Mouse (Mus musculus) midbrain, postnatal 0 days (tissue): Measurements from ENCODE around the gene Olfr652. TPM values are rescaled to one million over a fixed set of nuclear protein-coding genes. Genes with fewer than 3 reads are reported as not detected.
A peak's percentile ranks its signal among the peaks of the same experiment; 100 is the strongest.

Experiments used
- ATAC-seq: fragments of 200-750 bp; cut with Nextera tagmentation; 2 replicates; pipeline ENCODE4 v1.8.0; 2017; ENCODE audit warnings: moderate number of reproducible peaks, mild to moderate bottlenecking, moderate TSS enrichment, moderate library complexity; ENCODE audit not compliant: low FRiP score
- DNase-seq: peaks from one replicate; pipeline ENCODE4 v3.0.0-alpha.2; 2015; ENCODE audit warnings: low spot score
- H3K27ac ChIP-seq: fragments of 300-500 bp; sonication (generic); 2 replicates; pipeline ENCODE4 v1.5.1; 2014; ENCODE audit warnings: low read depth, mild to moderate bottlenecking, low read length, mixed read lengths
- H3K27me3 ChIP-seq: fragments of 300-500 bp; sonication (generic); 2 replicates; pipeline ENCODE4 v1.6.1; 2014; ENCODE audit warnings: low read length, control low read depth, mixed read lengths; ENCODE audit not compliant: insufficient read depth
- H3K36me3 ChIP-seq: fragments of 300-500 bp; sonication (generic); 2 replicates; pipeline ENCODE4 v1.6.1; 2014; ENCODE audit warnings: low read length, control low read depth, mixed read lengths; ENCODE audit not compliant: insufficient read depth
- H3K4me1 ChIP-seq: fragments of 300-500 bp; sonication (generic); 2 replicates; pipeline ENCODE4 v1.6.1; 2014; ENCODE audit warnings: mild to moderate bottlenecking, control low read depth, antibody characterized with exemption, low read length, mixed read lengths; ENCODE audit not compliant: insufficient read depth
- H3K4me2 ChIP-seq: fragments of 300-500 bp; sonication (generic); 2 replicates; pipeline ENCODE4 v1.6.1; 2014; ENCODE audit warnings: low read depth, mild to moderate bottlenecking, low read length, mixed read lengths; ENCODE audit not compliant: poor library complexity, severe bottlenecking
- H3K4me3 ChIP-seq: fragments of 300-500 bp; sonication (generic); 2 replicates; pipeline ENCODE4 v1.5.1; 2014; ENCODE audit warnings: low read depth, mild to moderate bottlenecking, low read length, moderate library complexity
- H3K9ac ChIP-seq: fragments of 300-500 bp; sonication (generic); replicated peaks from 2 replicates; pipeline ENCODE4 v1.6.1; 2014; ENCODE audit warnings: mild to moderate bottlenecking, low read length, moderate library complexity, mixed read lengths; ENCODE audit not compliant: poor library complexity, severe bottlenecking
- H3K9me3 ChIP-seq: fragments of 300-500 bp; sonication (generic); 2 replicates; pipeline ENCODE4 v1.6.1; 2016; ENCODE audit warnings: low read length, control low read depth
- CTCF ChIP-seq: IDR thresholded peaks from 2 replicates; pipeline ENCODE4 v1.5.1; 2016; ENCODE audit warnings: antibody characterized with exemption, mild to moderate bottlenecking
- WGBS: fragments of 180-500 bp; shearing (Covaris S2); extraction: QIAGEN DNeasy Blood & Tissue Kit; methylation state at CpG from one replicate; pipeline ENCODE4 v1.1.7; 2014; 5-methylcytosine and 5-hydroxymethylcytosine counted together
- polyA plus RNA-seq: library from polyadenylated mRNA; unstranded; fragments of >200 nt; fragmentation: Nextera tagmentation; extraction: Ambion mirVana; gene quantifications from 2 replicates; pipeline ENCODE4 v1.2.1, GENCODE M21; 2015
- total RNA-seq: library from RNA; depleted of rRNA; stranded (reverse); fragments of >200 nt; gene quantifications from 2 replicates; pipeline ENCODE4 v1.2.3, GENCODE M21; 2014; rRNA removed

Gene Olfr652
- total and polyA plus RNA-seq, 2 experiments from 2014 or later, result not detected

- H3K27me3 ChIP-seq, result no peaks in the 10 kb centered on the region
- no peak within 1 kb of the TSS for H3K4me2 ChIP-seq
- H3K9me3 ChIP-seq, result no peaks in the 10 kb centered on the region
- H3K27ac ChIP-seq, result no peak within 1 kb of the TSS
- DNase-seq (no peak), ATAC-seq (no peak)
- H3K4me1 ChIP-seq, result no peaks in the 10 kb centered on the region
- TF ChIP-seq CTCF, result no peak
- 84% methylated on average over 4 of the region's 4 CpGs for WGBS
- H3K36me3 ChIP-seq, result no peaks in the 10 kb centered on the region
- H3K9ac ChIP-seq, result no peak within 1 kb of the TSS
- no peak within 1 kb of the TSS for H3K4me3 ChIP-seq
Observed at GRCm38 (mm10) chr7:104586725-104587124, 26.0 kb downstream of the Olfr652 start, which contains the start of gene Olfr654. Gene Olfr654 (plus strand): TSS chr7:104587025.

- Histone ChIP-seq H3K4me3 (no peak overlapping the region), H3K36me3 (no peaks in the 10 kb centered on the region), H3K4me2 (no peak overlapping the region), H3K9ac (no peak overlapping the region), H3K9me3 (no peaks in the 10 kb centered on the region), H3K27ac (no peak overlapping the region), H3K4me1 (no peaks in the 10 kb centered on the region), H3K27me3 (no peaks in the 10 kb centered on the region)
- ATAC-seq (no peak), DNase-seq (no peak)
- 87% methylated on average over 5 of the region's 5 CpGs for WGBS
- TF ChIP-seq CTCF, result no peak
Observed at GRCm38 (mm10) chr7:104588274-104588673, 27.6 kb downstream of the Olfr652 start.

- no peaks in the 10 kb centered on the region for H3K36me3 ChIP-seq
- WGBS, result 89% methylated on average over 2 of the region's 2 CpGs
- no peaks in the 10 kb centered on the region for H3K9me3 ChIP-seq
- no peak within 1 kb of the TSS for H3K9ac ChIP-seq
- H3K27me3 ChIP-seq, result no peaks in the 10 kb centered on the region
- H3K4me3 ChIP-seq, result no peak within 1 kb of the TSS
- no peak within 1 kb of the TSS for H3K4me2 ChIP-seq
- H3K27ac ChIP-seq, result no peak within 1 kb of the TSS
- DNase-seq (no peak), ATAC-seq (no peak)
- H3K4me1 ChIP-seq, result no peaks in the 10 kb centered on the region
- no peak for TF ChIP-seq CTCF
Observed at GRCm38 (mm10) chr7:104601679-104602078, 41.0 kb downstream of the Olfr652 start, which contains the start of gene Olfr655. Gene Olfr655 (minus strand): TSS chr7:104601779.

- no peaks in the 10 kb centered on the region for H3K36me3 ChIP-seq
- TF ChIP-seq CTCF, result peak; percentile 61
- H3K4me3 ChIP-seq, result no peak overlapping the region
- ATAC-seq (no peak), DNase-seq (no peak)
- WGBS, result 1% methylated on average over 3 of the region's 3 CpGs
- no peak overlapping the region for H3K4me2 ChIP-seq
- H3K4me1 ChIP-seq, result no peaks in the 10 kb centered on the region
- H3K9ac ChIP-seq, result no peak overlapping the region
- H3K27ac ChIP-seq, result no peak overlapping the region
- H3K27me3 ChIP-seq, result no peaks in the 10 kb centered on the region
- H3K9me3 ChIP-seq, result no peaks in the 10 kb centered on the region
Observed at GRCm38 (mm10) chr7:104603173-104603572, 42.5 kb downstream of the Olfr652 start.

GRCm38 (mm10) chr7:104604727-104605126, 44.0 kb downstream of the Olfr652 start:
- Histone ChIP-seq H3K27me3 (no peaks in the 10 kb centered on the region), H3K27ac (no peak overlapping the region), H3K4me1 (no peaks in the 10 kb centered on the region), H3K4me2 (no peak overlapping the region), H3K4me3 (no peak overlapping the region), H3K9me3 (no peaks in the 10 kb centered on the region), H3K9ac (no peak overlapping the region), H3K36me3 (no peaks in the 10 kb centered on the region)
- no peak for TF ChIP-seq CTCF
- no peak for ATAC-seq
- DNase-seq, result no peak

GRCm38 (mm10) chr7:104613655-104614054, 53.0 kb downstream of the Olfr652 start, which contains the start of gene Olfr656:
Gene Olfr656 (plus strand): TSS chr7:104613955.
- 62% methylated on average over 4 of the region's 4 CpGs for WGBS
- Histone ChIP-seq H3K4me2 (no peak within 1 kb of the TSS), H3K4me1 (no peaks in the 10 kb centered on the region), H3K27ac (no peak within 1 kb of the TSS), H3K4me3 (no peak within 1 kb of the TSS), H3K9ac (no peak within 1 kb of the TSS), H3K27me3 (no peaks in the 10 kb centered on the region), H3K36me3 (no peaks in the 10 kb centered on the region), H3K9me3 (no peaks in the 10 kb centered on the region)
- no peak for TF ChIP-seq CTCF
- ATAC-seq (no peak), DNase-seq (no peak)

Other genes with a start within 250 kb of the Olfr652 start
- gene Trim12a, start 245.4 kb upstream of the Olfr652 start, total RNA-seq, result 0.71 and 5.0 TPM in 2 replicates
- gene Trim12a, start 245.4 kb upstream of the Olfr652 start, polyA plus RNA-seq, result 1.3 and 2.2 TPM in 2 replicates
- gene Trim34b, start 231.4 kb upstream of the Olfr652 start, total RNA-seq, result 0.19 TPM in 1 of 2 replicates, not detected in the other
- not detected in 2 replicates for gene Trim34b, start 231.4 kb upstream of the Olfr652 start, polyA plus RNA-seq
- 3.5 and 3.6 TPM in 2 replicates for gene Trim12c, start 207.5 kb upstream of the Olfr652 start, total RNA-seq
- 0.57 and 0.58 TPM in 2 replicates for gene Trim12c, start 207.5 kb upstream of the Olfr652 start, polyA plus RNA-seq
- gene Trim30b, start 191.0 kb upstream of the Olfr652 start, total RNA-seq, result not detected in 2 replicates
- 0.11 TPM in 1 of 2 replicates, not detected in the other for gene Trim30b, start 191.0 kb upstream of the Olfr652 start, polyA plus RNA-seq
- 0.88 TPM in 1 of 2 replicates, not detected in the other for gene Trim30c, start 160.1 kb upstream of the Olfr652 start, total RNA-seq
- 0.16 TPM in 1 of 2 replicates, not detected in the other for gene Trim30c, start 160.1 kb upstream of the Olfr652 start, polyA plus RNA-seq
- gene Trim30a, start 95.7 kb upstream of the Olfr652 start, total RNA-seq, result 1.5 and 1.7 TPM in 2 replicates
- gene Trim30a, start 95.7 kb upstream of the Olfr652 start, polyA plus RNA-seq, result 0.73 and 0.94 TPM in 2 replicates
- 1.7 and 1.9 TPM in 2 replicates for gene Trim30d, start 53.1 kb upstream of the Olfr652 start, total RNA-seq
- 0.90 and 1.1 TPM in 2 replicates for gene Trim30d, start 53.1 kb upstream of the Olfr652 start, polyA plus RNA-seq
- gene Olfr651, start 10.8 kb upstream of the Olfr652 start, total RNA-seq, result not detected in 2 replicates
- gene Olfr651, start 10.8 kb upstream of the Olfr652 start, polyA plus RNA-seq, result not detected in 2 replicates
- gene Olfr653, start 16.4 kb downstream of the Olfr652 start, total RNA-seq, result not detected in 2 replicates
- not detected in 2 replicates for gene Olfr653, start 16.4 kb downstream of the Olfr652 start, polyA plus RNA-seq
- not detected in 2 replicates for gene Olfr654, start 26.1 kb downstream of the Olfr652 start, total RNA-seq
- gene Olfr654, start 26.1 kb downstream of the Olfr652 start, polyA plus RNA-seq, result not detected in 2 replicates
- 0.38 TPM in 1 of 2 replicates, not detected in the other for gene Olfr655, start 40.9 kb downstream of the Olfr652 start, total RNA-seq
- gene Olfr655, start 40.9 kb downstream of the Olfr652 start, polyA plus RNA-seq, result not detected in 2 replicates
- not detected in 2 replicates for gene Olfr656, start 53.1 kb downstream of the Olfr652 start, total RNA-seq
- gene Olfr656, start 53.1 kb downstream of the Olfr652 start, polyA plus RNA-seq, result not detected in 2 replicates
- not detected in 2 replicates for gene Olfr657, start 63.9 kb downstream of the Olfr652 start, total RNA-seq
- not detected in 2 replicates for gene Olfr657, start 63.9 kb downstream of the Olfr652 start, polyA plus RNA-seq
- 0.05 and 0.42 TPM in 2 replicates for gene Olfr658, start 86.4 kb downstream of the Olfr652 start, total RNA-seq
- 0.20 and 0.25 TPM in 2 replicates for gene Olfr658, start 86.4 kb downstream of the Olfr652 start, polyA plus RNA-seq
- gene Olfr659, start 105.9 kb downstream of the Olfr652 start, total RNA-seq, result not detected in 2 replicates
- not detected in 2 replicates for gene Olfr659, start 105.9 kb downstream of the Olfr652 start, polyA plus RNA-seq
- gene Olfr661, start 125.6 kb downstream of the Olfr652 start, total RNA-seq, result not detected in 2 replicates
- gene Olfr661, start 125.6 kb downstream of the Olfr652 start, polyA plus RNA-seq, result not detected in 2 replicates
- not detected in 2 replicates for gene Usp17le, start 216.6 kb downstream of the Olfr652 start, total RNA-seq
- not detected in 2 replicates for gene Usp17le, start 216.6 kb downstream of the Olfr652 start, polyA plus RNA-seq